Mouse (Mus musculus): ENCODE data around the gene Hand1. TPM values are rescaled to one million over a fixed set of nuclear protein-coding genes. Genes with fewer than 3 reads are reported as not detected.
"Not testable (repeated sequence)": the region's sequence is repeated elsewhere in the genome, so short reads cannot be mapped to it uniquely, and the experiment has no call there.

Hand1 gene
- polyA plus RNA-seq, 1 experiment, result not detected

GRCm38 (mm10) chr11:57823714-57824113 is 8.9 kb downstream of the Hand1 start:
- Histone ChIP-seq H3K4me2 (ENCODE audit: low read depth) (no peak overlapping the region), H3K27me3 (ENCODE audit: control insufficient read depth, insufficient read depth, insufficient read length) (peaks cover 11% of the 10 kb centered on the region), H3K36me3 (ENCODE audit: control insufficient read depth, insufficient read depth) (no peaks in the 10 kb centered on the region), H3K79me2 (ENCODE audit: control insufficient read depth, insufficient read depth) (no peaks in the 10 kb centered on the region), H3ac (ENCODE audit: control insufficient read depth, insufficient read length) (no peak overlapping the region), H3K4me3 (no peak overlapping the region)
- TF ChIP-seq MYOG (IDR thresholded peaks at IDR 0.05; ENCODE audit: control insufficient read depth in 1 of 3, insufficient read depth in 1 of 3, insufficient read length in 2 of 3, low read depth in 2 of 3), result no peak
- no peak for TF ChIP-seq TCF3 (IDR thresholded peaks at IDR 0.05; ENCODE audit: insufficient read length, low read depth)
- no peak for TF ChIP-seq SRF (IDR thresholded peaks at IDR 0.05; ENCODE audit: control insufficient read depth, insufficient read length, low read depth)
- TF ChIP-seq POLR2A (IDR thresholded peaks at IDR 0.05; ENCODE audit: insufficient read length, low read depth), result no peak
- TF ChIP-seq REST (IDR thresholded peaks at IDR 0.05; ENCODE audit: insufficient read depth, insufficient read length), result no peak
- TF ChIP-seq MAX (IDR thresholded peaks at IDR 0.05; ENCODE audit: low read depth), result no peak
- no peak for TF ChIP-seq MYOD1 (IDR thresholded peaks at IDR 0.05; ENCODE audit: control insufficient read depth in 1 of 3, insufficient read length in 2 of 3, low read depth in 2 of 3)
- TF ChIP-seq E2F4 (IDR thresholded peaks at IDR 0.05; ENCODE audit: insufficient read depth), result no peak

GRCm38 (mm10) chr11:57823159-57823558 is 9.5 kb downstream of the Hand1 start:
- H3K36me3 ChIP-seq (ENCODE audit: control insufficient read depth, insufficient read depth); H3K4me3 ChIP-seq; H3K27me3 ChIP-seq (ENCODE audit: control insufficient read depth, insufficient read depth, insufficient read length); H3K4me2 ChIP-seq (ENCODE audit: low read depth); H3ac ChIP-seq (ENCODE audit: control insufficient read depth, insufficient read length); H3K79me2 ChIP-seq (ENCODE audit: control insufficient read depth, insufficient read depth): not testable (repeated sequence)

GRCm38 (mm10) chr11:57819999-57820581 is 12.5 kb downstream of the Hand1 start:
- H3K79me2 ChIP-seq (ENCODE audit: control insufficient read depth, insufficient read depth), result no peaks in the 10 kb centered on the region
- no peak overlapping the region for H3K4me2 ChIP-seq (ENCODE audit: low read depth)
- H3K36me3 ChIP-seq (ENCODE audit: control insufficient read depth, insufficient read depth), result no peaks in the 10 kb centered on the region
- no peak overlapping the region for H3ac ChIP-seq (ENCODE audit: control insufficient read depth, insufficient read length)
- no peak overlapping the region for H3K4me3 ChIP-seq
- no peak for TF ChIP-seq TCF3 (IDR thresholded peaks at IDR 0.05; ENCODE audit: insufficient read length, low read depth)
- no peak for TF ChIP-seq USF1 (IDR thresholded peaks at IDR 0.05; ENCODE audit: low read depth)
- TF ChIP-seq MYOG (IDR thresholded peaks at IDR 0.05; ENCODE audit: control insufficient read depth in 1 of 3, insufficient read depth in 1 of 3, insufficient read length in 2 of 3, low read depth in 2 of 3), result no peak
- no peak for TF ChIP-seq REST (IDR thresholded peaks at IDR 0.05; ENCODE audit: insufficient read depth, insufficient read length)
- no peak for TF ChIP-seq E2F4 (IDR thresholded peaks at IDR 0.05; ENCODE audit: insufficient read depth)
- TF ChIP-seq MAX (IDR thresholded peaks at IDR 0.05; ENCODE audit: low read depth), result no peak
- TF ChIP-seq POLR2AphosphoS2 (IDR thresholded peaks at IDR 0.05; ENCODE audit: insufficient read length, low read depth), result no peak
- TF ChIP-seq MYOD1 (IDR thresholded peaks at IDR 0.05; ENCODE audit: control insufficient read depth in 1 of 3, insufficient read length in 2 of 3, low read depth in 2 of 3), result no peak
- TF ChIP-seq SRF (IDR thresholded peaks at IDR 0.05; ENCODE audit: control insufficient read depth, insufficient read length, low read depth), result no peak
- TF ChIP-seq TCF12 (IDR thresholded peaks at IDR 0.05; ENCODE audit: insufficient read depth, poor library complexity, severe bottlenecking), result no peak
- TF ChIP-seq CEBPB (IDR thresholded peaks at IDR 0.05; ENCODE audit: insufficient read depth, poor library complexity, severe bottlenecking), result no peak
- TF ChIP-seq POLR2A (IDR thresholded peaks at IDR 0.05; ENCODE audit: insufficient read length, low read depth), result no peak
- no peaks in the 10 kb centered on the region for H3K27me3 ChIP-seq (ENCODE audit: control insufficient read depth, insufficient read depth, insufficient read length)

GRCm38 (mm10) chr11:57818189-57818588 is 14.4 kb downstream of the Hand1 start:
- Histone ChIP-seq H3K4me3 (no peak overlapping the region), H3ac (ENCODE audit: control insufficient read depth, insufficient read length) (no peak overlapping the region)
- TF ChIP-seq CEBPB (IDR thresholded peaks at IDR 0.05; ENCODE audit: insufficient read depth, poor library complexity, severe bottlenecking) (no peak), TCF12 (IDR thresholded peaks at IDR 0.05; ENCODE audit: insufficient read depth, poor library complexity, severe bottlenecking) (no peak), MAX (IDR thresholded peaks at IDR 0.05; ENCODE audit: low read depth) (no peak), POLR2A (IDR thresholded peaks at IDR 0.05; ENCODE audit: insufficient read length, low read depth) (no peak), E2F4 (IDR thresholded peaks at IDR 0.05; ENCODE audit: insufficient read depth) (no peak), REST (IDR thresholded peaks at IDR 0.05; ENCODE audit: insufficient read depth, insufficient read length) (no peak), SRF (IDR thresholded peaks at IDR 0.05; ENCODE audit: control insufficient read depth, insufficient read length, low read depth) (no peak), MYOD1 (IDR thresholded peaks at IDR 0.05; ENCODE audit: control insufficient read depth in 1 of 3, insufficient read length in 2 of 3, low read depth in 2 of 3) (no peak), USF1 (IDR thresholded peaks at IDR 0.05; ENCODE audit: low read depth) (no peak), MYOG (IDR thresholded peaks at IDR 0.05; ENCODE audit: control insufficient read depth in 1 of 3, insufficient read depth in 1 of 3, insufficient read length in 2 of 3, low read depth in 2 of 3) (no peak), POLR2AphosphoS2 (IDR thresholded peaks at IDR 0.05; ENCODE audit: insufficient read length, low read depth) (no peak)

GRCm38 (mm10) chr11:57813641-57814040 is 19.0 kb downstream of the Hand1 start:
- no peaks in the 10 kb centered on the region for H3K27me3 ChIP-seq (ENCODE audit: control insufficient read depth, insufficient read depth, insufficient read length)
- H3K79me2 ChIP-seq (ENCODE audit: control insufficient read depth, insufficient read depth), result no peaks in the 10 kb centered on the region
- H3K4me3 ChIP-seq, result no peak overlapping the region
- TF ChIP-seq MYOG (IDR thresholded peaks at IDR 0.05; ENCODE audit: control insufficient read depth in 1 of 3, insufficient read depth in 1 of 3, insufficient read length in 2 of 3, low read depth in 2 of 3) (no peak), POLR2AphosphoS2 (IDR thresholded peaks at IDR 0.05; ENCODE audit: insufficient read length, low read depth) (no peak), POLR2A (IDR thresholded peaks at IDR 0.05; ENCODE audit: insufficient read length, low read depth) (no peak), CEBPB (IDR thresholded peaks at IDR 0.05; ENCODE audit: insufficient read depth, poor library complexity, severe bottlenecking) (no peak), MAX (IDR thresholded peaks at IDR 0.05; ENCODE audit: low read depth) (no peak), USF1 (IDR thresholded peaks at IDR 0.05; ENCODE audit: low read depth) (no peak), E2F4 (IDR thresholded peaks at IDR 0.05; ENCODE audit: insufficient read depth) (no peak), MYOD1 (IDR thresholded peaks at IDR 0.05; ENCODE audit: control insufficient read depth in 1 of 3, insufficient read length in 2 of 3, low read depth in 2 of 3) (no peak), TCF3 (IDR thresholded peaks at IDR 0.05; ENCODE audit: insufficient read length, low read depth) (no peak), SRF (IDR thresholded peaks at IDR 0.05; ENCODE audit: control insufficient read depth, insufficient read length, low read depth) (no peak), TCF12 (IDR thresholded peaks at IDR 0.05; ENCODE audit: insufficient read depth, poor library complexity, severe bottlenecking) (no peak), REST (IDR thresholded peaks at IDR 0.05; ENCODE audit: insufficient read depth, insufficient read length) (no peak)
- no peak overlapping the region for H3ac ChIP-seq (ENCODE audit: control insufficient read depth, insufficient read length)
- peaks cover 3% of the 10 kb centered on the region for H3K36me3 ChIP-seq (ENCODE audit: control insufficient read depth, insufficient read depth)
- H3K4me2 ChIP-seq (ENCODE audit: low read depth), result no peak overlapping the region

More at GRCm38 (mm10) chr11:57818189-57818588, 14.4 kb downstream of the Hand1 start:
- no peaks in the 10 kb centered on the region for H3K79me2 ChIP-seq (ENCODE audit: control insufficient read depth, insufficient read depth)
- H3K36me3 ChIP-seq (ENCODE audit: control insufficient read depth, insufficient read depth), result no peaks in the 10 kb centered on the region
- H3K27me3 ChIP-seq (ENCODE audit: control insufficient read depth, insufficient read depth, insufficient read length), result no peaks in the 10 kb centered on the region
- H3K4me2 ChIP-seq (ENCODE audit: low read depth), result no peak overlapping the region
